Mouse (Mus musculus) macrophage (primary cell): ENCODE results near the gene Srrm1. TPM values are rescaled to one million over a fixed set of nuclear protein-coding genes. Genes with fewer than 3 reads are reported as not detected.

Experiments used
- H3K27ac ChIP-seq: fragments of 350-480 bp; formaldehyde crosslinking; 2 replicates; pipeline ENCODE4 v1.9.0; 2021
- H3K36me3 ChIP-seq: fragments of 350-480 bp; formaldehyde crosslinking; 2 replicates; pipeline ENCODE4 v1.9.0; 2021; ENCODE audit errors: inconsistent target
- H3K4me3 ChIP-seq: fragments of 350-480 bp; formaldehyde crosslinking; 2 replicates; pipeline ENCODE4 v1.9.0; 2021; ENCODE audit errors: inconsistent target
- H3K79me2 ChIP-seq: fragments of 350-480 bp; formaldehyde crosslinking; 2 replicates; pipeline ENCODE4 v1.9.0; 2021; ENCODE audit errors: inconsistent target
- WGBS: methylation state at CpG from one replicate; pipeline ENCODE4 v1.1.7; 2026; ENCODE audit warnings: inconsistent platforms; ENCODE audit not compliant: missing documents; 5-methylcytosine and 5-hydroxymethylcytosine counted together
- polyA plus RNA-seq: library from polyadenylated mRNA; stranded (reverse); fragments of 250-400 nt; gene quantifications from 3 replicates; pipeline ENCODE4 v1.2.4, GENCODE M21; 2018; ENCODE audit warnings: inconsistent platforms
- total RNA-seq, 78 experiments: library from RNA; depleted of rRNA; stranded (reverse); fragments of 250-400 nt; gene quantifications; 1 replicate in 9 of 78; 2 replicates in 24 of 78; 3 replicates in 43 of 78; 4 replicates in 2 of 78; pipeline ENCODE4 v1.2.4; 2018; ENCODE audit warnings: inconsistent platforms in 56 of 78

Srrm1 gene
- total RNA-seq (2018; cell fraction: chromatin; rRNA removed): 100 to 1,000 TPM; 375 to 635 (median 477) TPM
- total RNA-seq (2018; cell fraction: cytosol; rRNA removed): 100 to 1,000 TPM in 14 of 26 experiments, 10 to 100 TPM in 12; 88.1 to 126 (median 101) TPM
- 100 to 1,000 TPM; 200 to 361 (median 267) TPM for total RNA-seq (2018; cell fraction: nucleus; rRNA removed)
- 79.8 to 270 TPM (median 92.9 TPM) in 3 replicates for polyA plus RNA-seq

DNA sequence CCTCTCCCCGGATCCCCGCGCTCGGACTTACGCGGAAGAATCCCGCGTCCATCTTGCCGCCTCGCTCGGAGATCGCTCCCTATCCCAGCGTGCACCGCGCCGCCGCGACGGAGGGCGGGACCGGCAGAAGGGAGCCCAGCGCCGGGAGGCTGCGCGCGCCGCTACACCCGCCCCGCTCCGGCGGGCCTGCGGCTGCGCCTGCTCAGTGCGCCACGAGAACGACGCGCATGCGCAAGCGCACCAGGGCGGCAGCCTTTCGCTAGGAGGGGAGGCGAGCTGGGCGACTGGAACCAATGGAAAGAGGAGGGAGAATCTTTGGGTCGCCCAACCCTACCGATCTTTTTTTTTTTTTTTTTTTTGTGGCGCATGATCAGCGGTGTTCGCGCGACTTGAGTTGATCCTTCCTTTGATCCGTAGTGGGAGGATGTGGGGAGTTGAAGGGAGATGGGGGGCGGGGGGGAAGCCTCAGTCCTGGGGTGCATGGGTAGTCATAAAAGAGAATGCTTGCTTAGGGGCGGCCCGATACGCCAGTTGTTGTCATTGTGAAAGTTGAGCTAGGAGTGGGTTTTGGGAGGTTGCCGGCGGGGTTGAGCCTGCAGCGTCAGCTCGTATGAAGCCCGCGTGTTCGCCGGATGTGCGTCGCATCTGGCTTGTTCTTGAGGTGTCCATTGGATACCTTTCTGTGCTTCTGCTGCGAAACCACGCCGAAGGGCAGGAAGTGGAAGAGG is at the start of gene Srrm1:
Gene Srrm1 (minus strand): TSS at position 256 of the 728 bp plus-strand sequence.
- H3K4me3 ChIP-seq: peak within 1 kb of the TSS; percentile 92
- H3K36me3 ChIP-seq: no peaks in the 10 kb centered on the region
- WGBS: 0% methylated on average over 43 of the region's 69 CpGs
- H3K27ac ChIP-seq: peak within 1 kb of the TSS; percentile 89
- H3K79me2 ChIP-seq: peaks cover 44% of the 10 kb centered on the region

DNA sequence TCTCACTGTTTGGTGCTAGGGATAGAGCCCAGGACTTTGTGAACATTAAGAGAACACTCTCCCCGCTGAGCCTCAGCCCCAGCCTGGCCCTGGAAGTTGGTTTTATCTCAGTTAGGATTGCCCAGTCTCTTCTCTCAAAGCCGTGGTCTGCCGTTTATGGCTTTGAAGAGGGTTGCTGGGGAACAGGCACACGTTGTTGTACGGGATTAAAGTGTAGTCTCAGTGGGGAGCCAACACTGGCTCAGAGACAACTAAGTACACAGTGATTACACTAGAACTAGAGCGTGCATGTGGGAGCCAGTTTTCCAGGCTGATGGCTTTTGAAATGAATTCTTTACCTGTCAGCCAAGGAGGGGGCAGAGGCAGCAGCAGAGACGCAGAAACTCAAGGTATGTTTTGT is 48.8 kb upstream of the Srrm1 start:
- H3K27ac ChIP-seq: no peak overlapping the region
- no peaks in the 10 kb centered on the region for H3K79me2 ChIP-seq
- 93% methylated on average over 7 of the region's 7 CpGs for WGBS
- H3K36me3 ChIP-seq: no peaks in the 10 kb centered on the region
- no peak overlapping the region for H3K4me3 ChIP-seq

DNA sequence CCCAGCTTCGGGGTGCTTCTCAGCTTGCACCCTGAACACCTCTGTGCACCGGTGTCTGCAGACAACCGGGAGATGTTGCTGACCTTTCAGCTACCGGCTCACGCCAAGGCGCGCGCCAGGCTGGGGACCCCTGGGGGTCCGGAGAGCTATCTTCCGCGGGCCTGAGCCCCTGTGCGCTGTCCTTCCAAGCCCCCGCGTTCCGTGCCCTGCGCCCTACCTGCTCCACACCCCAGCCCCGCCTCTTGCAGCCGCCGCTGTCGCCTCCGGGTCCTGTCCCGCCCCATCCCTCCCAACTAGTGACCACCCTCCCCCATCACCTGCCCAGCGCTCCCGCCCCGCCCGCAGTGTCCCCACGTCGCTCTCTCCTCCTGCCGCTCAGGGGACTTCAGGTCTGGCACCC is 44.9 kb upstream of the Srrm1 start, which contains the start of gene Ncmap:
Gene Ncmap (minus strand): TSS at position 237 of the 400 bp plus-strand sequence.
- WGBS: 3% methylated on average over 9 of the region's 29 CpGs
- Histone ChIP-seq H3K27ac (no peak within 1 kb of the TSS), H3K36me3 (no peaks in the 10 kb centered on the region), H3K4me3 (no peak within 1 kb of the TSS), H3K79me2 (no peaks in the 10 kb centered on the region)

DNA sequence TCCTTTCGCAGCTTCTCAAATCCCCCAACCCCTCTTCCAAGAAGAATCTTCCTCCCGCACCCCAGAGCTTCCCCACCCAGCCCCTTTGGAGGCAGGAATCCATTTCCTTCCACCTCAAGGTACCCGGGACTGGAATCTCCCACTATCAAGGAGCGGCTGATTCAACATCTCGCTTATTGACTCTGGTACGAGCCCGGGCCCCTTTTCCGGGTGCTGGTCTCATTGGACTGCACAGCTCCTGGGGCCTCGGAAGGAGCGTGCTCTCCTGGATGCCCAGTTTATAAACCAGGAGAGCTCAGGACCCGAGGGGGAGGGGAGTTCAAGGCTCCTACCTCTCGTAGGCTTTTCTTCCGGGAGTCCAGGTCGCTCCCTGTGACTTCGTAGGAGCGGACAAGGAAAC is 44.4 kb upstream of the Srrm1 start:
- Histone ChIP-seq H3K79me2 (no peaks in the 10 kb centered on the region), H3K4me3 (no peak overlapping the region), H3K27ac (no peak overlapping the region), H3K36me3 (no peaks in the 10 kb centered on the region)
- 26% methylated on average over 16 of the region's 16 CpGs for WGBS

DNA sequence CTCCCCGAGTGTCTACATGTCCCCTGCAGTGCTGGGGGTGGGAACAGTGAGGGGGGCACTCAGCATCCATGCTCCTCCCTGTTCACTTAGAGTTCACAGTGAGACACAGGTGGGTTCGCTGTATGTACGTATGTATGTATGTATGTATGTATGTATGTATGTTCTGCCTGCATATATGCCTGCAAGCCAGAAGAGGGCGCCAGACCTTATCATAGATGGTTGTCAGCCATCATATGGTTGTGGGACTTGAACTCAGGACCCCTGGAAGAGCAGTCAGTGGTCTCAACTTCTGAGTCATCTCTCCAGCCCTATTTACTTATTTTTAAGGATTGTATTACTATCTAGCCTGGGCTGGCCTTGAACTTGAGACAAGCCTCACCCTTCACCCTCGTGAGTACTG is 43.2 kb upstream of the Srrm1 start:
- no peaks in the 10 kb centered on the region for H3K36me3 ChIP-seq
- H3K79me2 ChIP-seq: no peaks in the 10 kb centered on the region
- WGBS: 92% methylated on average over 5 of the region's 5 CpGs
- no peak overlapping the region for H3K27ac ChIP-seq
- no peak overlapping the region for H3K4me3 ChIP-seq

DNA sequence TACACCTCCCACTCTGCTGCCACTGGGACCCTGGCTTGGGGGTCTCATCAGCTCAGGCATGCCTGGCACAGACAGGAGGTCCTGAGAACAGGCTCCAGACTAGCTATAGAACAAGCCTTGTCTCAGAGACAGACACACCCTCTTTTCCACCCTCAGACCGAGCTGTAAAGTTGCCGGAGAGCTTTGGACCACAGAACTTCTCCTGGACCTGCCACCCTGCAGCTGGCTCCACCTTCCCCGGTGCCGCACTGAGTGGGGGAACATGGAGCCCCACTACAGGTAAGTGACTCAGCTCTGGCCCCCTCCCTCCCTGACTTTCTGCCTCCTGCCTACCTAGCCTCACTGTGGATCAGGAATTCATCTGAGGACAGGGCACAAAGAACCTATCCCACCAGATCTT is 42.3 kb upstream of the Srrm1 start:
- Histone ChIP-seq H3K36me3 (no peaks in the 10 kb centered on the region), H3K4me3 (no peak overlapping the region), H3K79me2 (no peaks in the 10 kb centered on the region), H3K27ac (no peak overlapping the region)
- WGBS: 100% methylated on average over 4 of the region's 4 CpGs

DNA sequence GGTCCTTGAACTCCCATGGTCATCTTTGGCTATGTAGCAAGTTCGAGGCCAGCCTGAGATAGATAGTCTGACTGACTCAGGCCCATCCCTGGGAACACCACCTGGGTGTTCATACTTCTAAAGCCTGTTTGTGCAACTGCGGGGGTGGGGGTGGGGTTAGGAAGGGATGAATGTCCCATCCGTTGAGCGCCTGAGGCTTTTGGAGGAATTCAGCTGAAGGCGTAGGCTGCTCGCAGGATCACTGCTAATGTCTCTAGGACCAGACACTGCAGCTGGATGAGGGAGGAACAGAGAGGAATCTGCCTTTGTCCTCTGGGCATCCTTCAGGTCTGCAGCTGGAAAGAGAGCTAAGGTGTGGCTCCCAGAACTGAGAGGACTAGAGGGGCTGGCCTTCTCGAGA is 41.5 kb upstream of the Srrm1 start:
- Histone ChIP-seq H3K79me2 (no peaks in the 10 kb centered on the region), H3K36me3 (no peaks in the 10 kb centered on the region), H3K27ac (no peak overlapping the region), H3K4me3 (no peak overlapping the region)
- 92% methylated on average over 7 of the region's 7 CpGs for WGBS

DNA sequence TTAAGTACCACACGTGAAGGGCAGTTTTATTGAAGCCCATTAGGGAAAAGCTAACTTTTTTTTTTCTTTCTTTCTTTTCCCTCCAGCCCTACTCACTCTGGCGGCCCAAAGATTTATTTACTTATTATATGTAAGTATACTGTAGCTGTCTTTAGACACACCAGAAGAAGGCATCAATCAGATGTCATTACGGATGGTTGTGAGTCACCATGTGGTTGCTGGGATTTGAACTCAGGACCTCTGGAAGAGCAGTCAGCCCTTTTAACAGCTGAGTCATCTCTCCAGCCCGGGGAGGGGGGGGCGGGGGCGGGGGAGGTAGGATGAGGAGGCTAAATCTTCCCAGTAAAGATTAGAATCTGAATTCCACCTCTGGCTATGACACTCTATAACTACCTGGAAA is 40.3 kb upstream of the Srrm1 start:
- 72% methylated on average over 6 of the region's 6 CpGs for WGBS
- no peak overlapping the region for H3K27ac ChIP-seq
- no peaks in the 10 kb centered on the region for H3K79me2 ChIP-seq
- H3K4me3 ChIP-seq: no peak overlapping the region
- H3K36me3 ChIP-seq: no peaks in the 10 kb centered on the region

DNA sequence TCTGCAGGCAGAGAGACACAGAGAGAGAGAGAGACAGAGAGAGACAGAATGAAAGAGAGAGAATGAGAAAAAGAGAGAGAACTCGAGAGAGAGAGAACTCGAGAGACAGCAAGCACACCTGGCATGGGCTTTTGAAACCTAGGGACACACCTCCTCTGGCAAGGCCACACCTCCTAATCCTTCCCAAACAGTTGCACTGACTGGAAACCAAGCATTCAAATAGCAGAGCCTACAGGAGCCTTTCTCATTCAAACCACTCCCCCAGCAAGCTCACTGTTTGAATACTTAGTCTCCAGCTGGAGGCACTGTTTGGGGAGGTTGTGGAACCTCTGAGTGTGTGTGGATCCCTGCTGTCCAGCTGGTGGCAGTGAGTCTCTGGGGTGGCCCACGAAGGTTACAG is 39.7 kb upstream of the Srrm1 start:
- 89% methylated on average over 3 of the region's 3 CpGs for WGBS
- Histone ChIP-seq H3K36me3 (no peaks in the 10 kb centered on the region), H3K79me2 (no peaks in the 10 kb centered on the region), H3K4me3 (no peak overlapping the region), H3K27ac (no peak overlapping the region)

DNA sequence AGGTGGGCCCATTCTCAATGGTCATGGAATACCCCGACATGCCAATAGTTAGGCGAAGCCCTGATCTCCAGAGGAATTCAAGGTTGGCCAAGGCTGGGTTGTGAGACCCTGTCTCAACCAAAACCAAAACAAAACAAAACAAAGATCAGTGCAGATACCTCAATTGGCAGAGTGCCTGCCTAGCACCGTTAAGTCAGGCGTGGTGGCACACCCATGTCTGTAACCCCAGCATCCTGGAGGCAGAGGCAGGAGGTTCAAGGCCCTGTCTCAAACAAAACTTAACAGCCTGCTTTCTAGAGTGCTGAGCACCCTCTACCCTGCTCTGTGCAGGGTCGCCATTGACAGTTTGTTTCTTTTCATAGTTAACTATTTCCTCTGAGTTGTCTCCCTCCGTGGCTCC is 37.9 kb upstream of the Srrm1 start:
- no peaks in the 10 kb centered on the region for H3K79me2 ChIP-seq
- 74% methylated on average over 6 of the region's 6 CpGs for WGBS
- H3K4me3 ChIP-seq: no peak overlapping the region
- no peaks in the 10 kb centered on the region for H3K36me3 ChIP-seq
- H3K27ac ChIP-seq: no peak overlapping the region

DNA sequence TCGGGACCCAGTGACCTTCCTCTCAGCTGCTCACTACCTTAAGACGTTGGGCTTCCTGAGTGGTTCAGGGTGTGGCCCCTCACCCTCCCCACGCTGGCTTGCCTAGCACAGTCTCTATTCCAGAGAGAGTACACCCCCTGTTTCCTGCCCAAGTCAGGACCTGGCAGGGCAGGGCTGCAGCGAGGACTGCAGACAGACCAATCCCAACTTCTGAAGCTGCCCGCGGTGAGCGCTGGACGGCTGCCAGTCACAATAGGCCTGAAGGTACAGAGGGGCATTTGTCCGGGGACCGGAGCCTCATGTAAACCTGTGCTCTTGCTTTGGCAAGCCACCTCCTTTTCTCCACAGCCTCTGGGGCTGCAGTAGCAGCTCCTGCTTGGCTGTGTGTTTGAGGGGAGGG is 32.5 kb upstream of the Srrm1 start:
- H3K27ac ChIP-seq: no peak overlapping the region
- no peak overlapping the region for H3K4me3 ChIP-seq
- no peaks in the 10 kb centered on the region for H3K79me2 ChIP-seq
- 27% methylated on average over 5 of the region's 10 CpGs for WGBS
- no peaks in the 10 kb centered on the region for H3K36me3 ChIP-seq

DNA sequence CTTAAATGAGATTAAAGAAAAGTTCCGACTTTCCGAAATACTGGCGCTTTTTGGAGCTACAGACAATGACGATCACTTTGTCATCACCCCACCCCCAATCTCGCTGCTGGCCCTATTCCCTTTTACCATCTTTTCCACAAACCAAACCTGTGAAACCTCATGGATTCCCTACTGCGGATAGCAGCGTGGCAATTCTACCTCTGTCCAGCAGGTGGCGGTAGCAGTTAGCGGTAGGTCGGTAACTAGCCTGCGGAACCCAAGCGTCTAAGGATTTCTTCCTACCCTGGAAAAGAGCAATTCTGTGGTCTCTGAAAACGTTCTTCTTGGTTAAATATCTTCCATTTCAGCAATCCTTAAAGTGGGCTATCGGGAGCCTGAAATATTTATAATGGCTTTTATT is 29.2 kb upstream of the Srrm1 start:
- WGBS: 4% methylated on average over 14 of the region's 14 CpGs
- no peak overlapping the region for H3K4me3 ChIP-seq
- H3K79me2 ChIP-seq: no peaks in the 10 kb centered on the region

DNA sequence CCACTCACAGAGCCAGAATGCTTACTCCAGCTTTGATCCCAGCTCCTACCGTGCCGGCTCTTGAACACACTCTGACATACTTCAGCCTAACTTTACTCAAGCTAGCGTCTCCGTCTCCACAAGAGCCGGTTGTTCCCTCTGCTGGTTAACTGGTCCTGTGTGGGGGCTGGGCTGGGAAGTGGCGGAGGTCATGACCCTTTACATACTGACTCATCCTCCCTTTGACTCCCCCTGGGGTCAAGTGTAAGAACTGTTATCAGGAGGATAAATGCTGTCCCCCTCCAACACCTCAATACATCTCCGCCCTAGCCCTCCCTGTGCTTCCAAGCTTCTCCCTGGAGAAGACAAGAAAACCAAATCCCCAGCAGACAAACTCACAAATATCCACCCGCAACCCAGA is 28.2 kb upstream of the Srrm1 start:
- WGBS: 70% methylated on average over 7 of the region's 8 CpGs
- Histone ChIP-seq H3K4me3 (no peak overlapping the region), H3K79me2 (no peaks in the 10 kb centered on the region), H3K36me3 (no peaks in the 10 kb centered on the region), H3K27ac (no peak overlapping the region)

More for the DNA sequence above, 29.2 kb upstream of the Srrm1 start:
- no peak overlapping the region for H3K27ac ChIP-seq
- H3K36me3 ChIP-seq: no peaks in the 10 kb centered on the region

DNA sequence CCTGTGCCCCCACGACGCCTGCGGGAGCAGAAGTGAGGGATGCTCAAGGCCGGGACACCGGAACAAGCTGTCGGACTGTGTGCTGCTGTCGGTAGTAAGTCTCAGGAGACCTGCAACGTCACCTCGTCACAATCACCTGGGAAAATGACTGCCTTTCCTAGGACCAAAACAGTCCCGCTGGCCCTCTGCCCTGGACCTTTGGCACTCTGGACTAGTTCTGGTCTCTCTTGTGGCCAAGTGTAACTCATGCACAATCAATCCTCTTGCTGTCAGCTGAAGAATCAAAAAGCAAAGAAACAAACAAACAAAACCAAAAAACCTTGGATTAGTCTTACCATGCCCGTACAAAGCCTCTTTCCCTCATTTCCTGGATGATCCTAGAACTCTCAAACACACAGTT is 24.1 kb upstream of the Srrm1 start:
- H3K79me2 ChIP-seq: no peaks in the 10 kb centered on the region
- WGBS: 93% methylated on average over 11 of the region's 11 CpGs
- H3K4me3 ChIP-seq: no peak overlapping the region
- H3K36me3 ChIP-seq: no peaks in the 10 kb centered on the region
- H3K27ac ChIP-seq: no peak overlapping the region

DNA sequence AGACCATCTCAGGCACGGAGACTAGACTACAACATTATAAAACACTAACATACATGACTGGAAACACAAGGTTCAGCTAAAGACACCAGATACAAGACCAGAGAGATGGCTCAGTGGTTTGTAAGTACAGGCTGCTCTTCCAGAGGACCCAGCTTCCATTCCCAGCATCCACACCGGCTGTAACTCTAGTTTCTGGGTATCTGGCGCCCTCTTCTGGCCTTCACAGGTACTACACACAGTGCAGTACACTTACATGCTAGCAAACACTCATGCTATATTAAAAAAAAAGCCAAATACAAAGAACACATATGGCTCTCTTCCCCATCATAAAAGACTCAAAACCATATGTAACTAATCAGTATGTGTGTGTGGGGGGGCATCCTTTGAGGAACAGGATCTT is 22.3 kb upstream of the Srrm1 start:
- Histone ChIP-seq H3K79me2 (no peaks in the 10 kb centered on the region), H3K4me3 (no peak overlapping the region), H3K36me3 (no peaks in the 10 kb centered on the region), H3K27ac (no peak overlapping the region)
- 84% methylated on average over 2 of the region's 3 CpGs for WGBS
